Mouse (Mus musculus) ES-Bruce4 (cell line): ENCODE measurements around the gene St7l. TPM values are rescaled to one million over a fixed set of nuclear protein-coding genes. Genes with fewer than 3 reads are reported as not detected.

ENCODE experiments used
- H3K27ac ChIP-seq: 2 replicates; pipeline ENCODE4 v1.5.1; 2012; ENCODE audit warnings: low read length, inconsistent platforms; ENCODE audit not compliant: insufficient read depth
- H3K27me3 ChIP-seq: 2 replicates; pipeline ENCODE4 v1.6.1; 2012; ENCODE audit warnings: mild to moderate bottlenecking, low read length, inconsistent platforms; ENCODE audit not compliant: control insufficient read depth, poor library complexity, insufficient read depth, severe bottlenecking
- H3K36me3 ChIP-seq: 2 replicates; pipeline ENCODE4 v1.6.1; 2012; ENCODE audit warnings: inconsistent platforms, mild to moderate bottlenecking, low read length, moderate library complexity; ENCODE audit not compliant: control insufficient read depth, poor library complexity, insufficient read depth, severe bottlenecking
- H3K4me1 ChIP-seq: one replicate; pipeline ENCODE4 v1.8.1; 2011; ENCODE audit warnings: low read length; ENCODE audit not compliant: control insufficient read depth, insufficient read depth
- H3K4me3 ChIP-seq: 2 replicates; pipeline ENCODE4 v1.5.1; 2011; ENCODE audit warnings: low read depth, mild to moderate bottlenecking, low read length
- H3K9ac ChIP-seq: 2 replicates; pipeline ENCODE4 v1.6.1; 2012; ENCODE audit warnings: low read depth, mild to moderate bottlenecking, inconsistent platforms; ENCODE audit not compliant: poor library complexity, severe bottlenecking
- H3K9me3 ChIP-seq: replicated peaks from 2 replicates; pipeline ENCODE4 v1.6.1; 2012; ENCODE audit warnings: mild to moderate bottlenecking, low read length, inconsistent platforms; ENCODE audit not compliant: control insufficient read depth, poor library complexity, insufficient read depth, severe bottlenecking
- CTCF ChIP-seq: IDR thresholded peaks from one replicate; pipeline ENCODE4 v1.8.1; 2011; ENCODE audit warnings: low read depth, low read length
- EP300 ChIP-seq: IDR thresholded peaks from 2 replicates; pipeline ENCODE4 v1.6.1; 2011; ENCODE audit warnings: low read depth, low read length; ENCODE audit not compliant: insufficient read depth
- POLR2A ChIP-seq: IDR thresholded peaks from one replicate; pipeline ENCODE4 v1.8.1; 2011; ENCODE audit warnings: low read length; ENCODE audit not compliant: insufficient read depth
- polyA plus RNA-seq: library from polyadenylated mRNA; stranded (reverse); fragments of >200 nt; gene quantifications from 2 replicates; pipeline ENCODE4 v1.2.4, GENCODE M21; 2011; ENCODE audit warnings: low read depth; ENCODE audit not compliant: missing spikeins, insufficient read depth, insufficient read length

Gene St7l
- polyA plus RNA-seq, 1 experiment, result 30.0 TPM

DNA sequence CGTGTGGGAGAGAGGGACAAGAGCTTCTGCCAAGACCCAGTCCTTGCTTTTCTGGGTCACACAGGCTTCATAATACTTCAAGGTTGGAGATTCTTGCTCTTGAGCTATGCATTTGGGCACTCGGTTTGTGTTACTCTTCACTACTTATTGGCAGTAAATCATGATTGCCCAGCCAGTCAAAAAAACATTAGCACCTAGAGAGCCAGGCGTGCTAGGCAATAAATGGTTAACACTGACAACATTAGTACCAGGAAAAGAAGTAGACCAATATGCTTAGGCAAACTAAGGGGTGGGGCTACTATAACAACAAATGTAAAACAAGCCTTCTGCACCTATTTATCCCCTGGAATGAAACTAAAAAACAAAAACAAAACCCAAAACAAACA is 45.1 kb upstream of the St7l start:
- peaks cover 5% of the 10 kb centered on the region for H3K4me1 ChIP-seq
- H3K27me3 ChIP-seq, result no peaks in the 10 kb centered on the region
- no peaks in the 10 kb centered on the region; the same call in 1 of the 2 replicates for H3K36me3 ChIP-seq
- no peaks in the 10 kb centered on the region for H3K9me3 ChIP-seq
- H3K9ac ChIP-seq, result peak overlapping the region; percentile 91; the same call in 1 of the 2 replicates
- peak overlapping the region; percentile 72 for H3K4me3 ChIP-seq
- peak overlapping the region; percentile 23 for H3K27ac ChIP-seq
- no peak for TF ChIP-seq POLR2A
- no peak for TF ChIP-seq EP300
- TF ChIP-seq CTCF, result no peak

DNA sequence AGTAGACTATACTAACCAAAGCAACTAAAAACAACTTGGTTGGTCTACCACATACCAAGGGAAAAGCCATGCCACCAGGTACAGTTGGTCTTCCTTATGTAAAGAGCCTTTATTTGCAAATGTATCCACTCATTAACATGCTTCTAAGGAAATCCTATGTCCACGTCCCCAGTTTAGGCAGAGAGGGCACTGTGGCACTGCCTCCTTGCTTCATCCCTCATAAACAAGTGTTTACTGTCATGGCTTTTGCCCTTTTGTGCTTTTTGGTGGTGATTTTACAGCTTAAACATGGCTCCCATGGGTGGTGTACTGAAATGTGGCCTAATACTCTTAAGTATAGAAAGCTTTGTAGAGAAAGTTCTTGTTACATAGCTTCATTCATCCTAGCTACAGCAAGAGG is 43.4 kb upstream of the St7l start:
- H3K9ac ChIP-seq, result no peak overlapping the region
- peaks cover 3% of the 10 kb centered on the region for H3K4me1 ChIP-seq
- H3K27ac ChIP-seq, result peak overlapping the region; percentile 64; the same call in 1 of the 2 replicates
- TF ChIP-seq CTCF (no peak), EP300 (no peak), POLR2A (no peak)
- no peaks in the 10 kb centered on the region for H3K9me3 ChIP-seq
- no peaks in the 10 kb centered on the region for H3K27me3 ChIP-seq
- H3K36me3 ChIP-seq, result peaks cover 3% of the 10 kb centered on the region
- no peak overlapping the region for H3K4me3 ChIP-seq

DNA sequence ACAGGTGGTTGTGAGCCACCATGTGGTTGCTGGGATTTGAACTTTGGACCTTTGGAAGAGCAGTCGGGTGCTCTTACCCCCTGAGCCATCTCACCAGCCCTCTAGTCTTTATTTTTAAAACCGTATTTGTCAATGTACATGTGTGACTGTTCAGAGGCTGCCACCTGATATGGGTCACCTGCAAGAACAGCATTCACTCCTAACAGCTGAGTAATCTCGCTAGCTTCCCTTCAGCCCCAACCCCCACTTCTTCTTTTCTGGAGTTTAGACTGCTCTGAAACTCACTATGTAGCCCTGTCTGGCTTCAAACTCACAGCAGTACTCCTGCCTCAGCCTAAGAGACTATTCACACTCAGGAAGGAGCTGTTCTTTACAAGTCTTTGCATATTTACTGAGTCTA is 41.4 kb upstream of the St7l start:
- Histone ChIP-seq H3K4me1 (peaks cover 1% of the 10 kb centered on the region), H3K9me3 (no peaks in the 10 kb centered on the region), H3K36me3 (peaks cover 7% of the 10 kb centered on the region), H3K4me3 (no peak overlapping the region), H3K9ac (no peak overlapping the region), H3K27me3 (no peaks in the 10 kb centered on the region), H3K27ac (no peak overlapping the region)
- TF ChIP-seq POLR2A (no peak), EP300 (no peak), CTCF (no peak)

DNA sequence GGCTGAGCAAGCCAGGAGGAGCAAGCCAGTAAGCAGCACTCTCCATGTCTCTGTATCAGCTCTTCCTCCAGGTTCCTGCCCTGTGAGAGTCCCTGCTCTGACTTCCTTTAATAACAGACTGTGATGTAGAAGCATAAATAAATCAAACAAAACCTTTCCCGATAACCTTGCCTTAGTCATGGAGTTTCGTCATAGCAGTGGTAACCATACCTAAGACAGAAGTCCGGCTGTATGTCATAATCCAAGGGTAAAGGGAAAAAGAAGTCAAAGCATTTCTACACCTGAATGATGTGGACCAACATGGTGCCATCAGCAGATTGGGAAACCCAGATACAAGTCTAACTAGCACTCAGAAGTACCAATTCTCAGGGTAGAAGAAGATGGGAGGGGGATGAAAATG is 28.0 kb upstream of the St7l start:
- H3K36me3 ChIP-seq, result peaks cover 40% of the 10 kb centered on the region
- H3K9ac ChIP-seq, result no peak overlapping the region
- H3K27ac ChIP-seq, result no peak overlapping the region
- TF ChIP-seq CTCF, result no peak
- TF ChIP-seq POLR2A, result no peak
- no peak for TF ChIP-seq EP300
- no peak overlapping the region for H3K4me3 ChIP-seq
- no peaks in the 10 kb centered on the region for H3K27me3 ChIP-seq
- no peaks in the 10 kb centered on the region for H3K9me3 ChIP-seq
- H3K4me1 ChIP-seq, result no peaks in the 10 kb centered on the region

DNA sequence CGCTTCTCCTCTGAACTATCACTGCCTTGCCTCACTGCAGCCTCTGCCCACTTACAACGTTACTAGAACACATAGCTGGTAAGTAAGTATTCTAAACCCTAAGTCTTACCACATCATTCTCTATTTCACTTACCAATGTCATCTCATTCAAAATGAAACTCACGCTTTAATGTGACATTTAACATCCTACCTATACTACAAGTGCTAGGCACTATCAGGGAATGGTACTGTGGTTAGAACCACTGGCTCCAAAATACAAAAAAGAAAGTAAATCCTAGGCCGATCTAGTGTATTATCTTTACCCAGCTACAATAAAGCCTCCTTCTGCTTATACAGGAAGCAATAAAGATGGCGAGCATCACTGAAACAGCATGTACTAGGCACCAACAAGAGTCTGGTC is 22.8 kb upstream of the St7l start:
- H3K36me3 ChIP-seq, result peaks cover 35% of the 10 kb centered on the region
- TF ChIP-seq POLR2A (no peak), CTCF (no peak), EP300 (no peak)

DNA sequence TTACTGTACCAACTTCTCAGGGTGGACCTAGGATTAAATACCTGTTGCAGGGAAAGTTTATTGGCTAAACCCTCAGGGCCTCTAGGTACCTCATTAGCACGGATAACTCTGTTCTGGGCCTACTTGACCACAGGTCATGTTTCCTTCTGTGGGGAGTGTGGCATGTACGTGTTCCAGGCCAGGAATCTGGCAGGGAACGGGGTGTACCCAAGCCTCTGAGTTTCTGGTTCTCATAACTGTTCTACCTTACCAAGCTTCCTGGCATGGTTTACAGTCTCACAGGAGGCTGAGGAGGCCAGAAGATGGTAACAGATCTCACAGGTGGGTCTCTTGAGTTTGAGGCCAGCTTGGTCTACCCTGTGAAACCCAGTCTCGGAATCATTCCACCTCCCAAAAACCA is 17.2 kb upstream of the St7l start:
- peaks cover 20% of the 10 kb centered on the region for H3K36me3 ChIP-seq
- H3K27ac ChIP-seq, result no peak overlapping the region
- no peaks in the 10 kb centered on the region for H3K9me3 ChIP-seq
- no peak for TF ChIP-seq EP300
- no peak for TF ChIP-seq POLR2A
- TF ChIP-seq CTCF, result no peak
- H3K4me1 ChIP-seq, result no peaks in the 10 kb centered on the region
- no peaks in the 10 kb centered on the region for H3K27me3 ChIP-seq
- H3K9ac ChIP-seq, result no peak overlapping the region
- H3K4me3 ChIP-seq, result no peak overlapping the region

More for the DNA sequence above, 22.8 kb upstream of the St7l start:
- Histone ChIP-seq H3K9ac (no peak overlapping the region), H3K9me3 (no peaks in the 10 kb centered on the region), H3K4me1 (no peaks in the 10 kb centered on the region), H3K4me3 (no peak overlapping the region), H3K27me3 (no peaks in the 10 kb centered on the region), H3K27ac (no peak overlapping the region)
